14 mouse cellular contexts compared by ENCODE assay signal in the genomic region with DNA sequence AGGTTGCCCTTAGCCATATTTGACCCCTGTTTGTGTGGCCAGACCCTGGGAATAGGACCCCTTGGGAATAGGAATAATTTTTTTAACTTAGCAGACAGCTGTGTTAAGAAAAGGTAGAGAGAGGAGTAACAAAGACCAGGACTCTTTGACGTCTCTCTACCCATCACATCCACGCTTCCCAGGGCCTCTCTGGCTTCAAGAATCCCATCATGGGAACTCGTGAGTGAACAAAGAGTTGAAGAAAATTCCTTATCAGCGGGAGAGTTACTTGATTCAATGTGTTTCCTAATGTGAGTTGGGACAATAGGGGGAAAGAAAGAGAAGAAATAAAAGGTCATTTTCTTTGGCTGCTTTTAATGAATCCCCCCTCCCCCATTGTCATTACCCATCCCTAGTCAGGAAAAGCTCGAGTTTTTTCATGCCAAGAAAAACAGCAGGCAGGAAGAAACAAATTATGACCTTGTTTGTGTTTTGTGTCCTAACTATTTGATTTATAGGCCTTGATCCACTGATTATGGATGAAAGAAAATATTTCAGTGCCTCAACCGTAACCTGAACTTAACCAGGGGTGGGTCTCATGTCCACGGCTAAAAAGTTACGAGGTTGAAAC. TPM values are rescaled to one million over a fixed set of nuclear protein-coding genes. Genes with fewer than 3 reads are reported as not detected.
DNase-seq lines count a peak whose midpoint lies in the region; ATAC-seq and TF ChIP-seq lines count a peak whose summit lies in the region.
"Had no signal": no experiment of that assay in that cellular context is flagged by ENCODE, and none has a peak within 500 bp of the region (broad histone marks: within the 10 kb centered on the region; RNA-seq: fewer than 3 reads in every experiment).

No protein-coding gene starts in this region.

- H3K4me2 ChIP-seq in heart, embryonic 12.5 days, result no peak overlapping the region
- no peak overlapping the region for H3K4me2 ChIP-seq in lung, embryonic 14.5 days
- H3K4me2 ChIP-seq in embryonic facial prominence, embryonic 12.5 days (replicated peaks), result no peak overlapping the region
- H3K4me2 ChIP-seq: intestine, embryonic 15.5 days had no signal

- TF ChIP-seq CTCF in lung, embryonic 14.5 days (IDR thresholded peaks at IDR 0.05; ENCODE audit: low read depth), result no peak

- no peaks in the 10 kb centered on the region for H3K27me3 ChIP-seq in heart, embryonic 12.5 days (replicated peaks)
- no peaks in the 10 kb centered on the region for H3K27me3 ChIP-seq in lung, embryonic 14.5 days (ENCODE audit: insufficient read depth, low read length)
- no peaks in the 10 kb centered on the region for H3K27me3 ChIP-seq in embryonic facial prominence, embryonic 12.5 days
- H3K27me3 ChIP-seq: intestine, embryonic 15.5 days had no signal

- peak overlapping the region; percentile 6 for H3K27ac ChIP-seq in heart, embryonic 12.5 days (ENCODE audit: poor library complexity, severe bottlenecking)
- H3K27ac ChIP-seq in lung, embryonic 14.5 days (ENCODE audit: low read depth), result no peak overlapping the region
- H3K27ac ChIP-seq in embryonic facial prominence, embryonic 12.5 days, result 0 out of 2 replicates have a peak overlapping the region, but pooled peaks have one; percentile 30
- H3K27ac ChIP-seq: intestine, embryonic 15.5 days had no signal

- peaks cover 29% of the 10 kb centered on the region for H3K4me1 ChIP-seq in heart, embryonic 12.5 days (replicated peaks)
- H3K4me1 ChIP-seq in lung, embryonic 14.5 days (ENCODE audit: insufficient read depth), result no peaks in the 10 kb centered on the region
- peaks cover 19% of the 10 kb centered on the region; the same call in 1 of the 2 replicates for H3K4me1 ChIP-seq in embryonic facial prominence, embryonic 12.5 days

- 49% methylated on average over 8 of the region's 8 CpGs for WGBS in heart, embryonic 12.5 days
- WGBS in lung, embryonic 14.5 days, result 32% methylated on average over 8 of the region's 8 CpGs
- WGBS in embryonic facial prominence, embryonic 12.5 days, result 32% methylated on average over 8 of the region's 8 CpGs

- H3K36me3 ChIP-seq in heart, embryonic 12.5 days, result no peaks in the 10 kb centered on the region
- H3K36me3 ChIP-seq in lung, embryonic 14.5 days (ENCODE audit: insufficient read depth), result no peaks in the 10 kb centered on the region
- no peaks in the 10 kb centered on the region for H3K36me3 ChIP-seq in embryonic facial prominence, embryonic 12.5 days
- H3K36me3 ChIP-seq: intestine, embryonic 15.5 days had no signal

- ATAC-seq in heart, embryonic 12.5 days (ENCODE audit: insufficient number of reproducible peaks, low FRiP score), result no peak
- ATAC-seq in lung, embryonic 14.5 days (ENCODE audit: insufficient read depth), result no peak
- no peak for ATAC-seq in embryonic facial prominence, embryonic 12.5 days (ENCODE audit: insufficient number of reproducible peaks, insufficient read depth, low FRiP score, low TSS enrichment)
- ATAC-seq: intestine, embryonic 15.5 days had no signal

- DNase-seq in heart, adult 18-20 months, result no peak
- peak; percentile 46 for DNase-seq in lung, embryonic 14.5 days
- no peak for DNase-seq in lung, postnatal 4 days
- DNase-seq in R1 (ENCODE audit: low read depth, low spot score), result peak; percentile 81
- DNase-seq in spleen, postnatal 10 days (ENCODE audit: low spot score in 2 of 2), result no peak
- DNase-seq in layer of hippocampus, postnatal 25 days (ENCODE audit: extremely low spot score in 1 of 2, low spot score in 1 of 2), result no peak
- DNase-seq: cerebellum, adult 11-12 months; layer of hippocampus, postnatal 36 days; lung, postnatal 10 days; spleen, adult 18-20 months had no signal

- H3K9ac ChIP-seq in heart, embryonic 12.5 days, result no peak overlapping the region
- no peak overlapping the region for H3K9ac ChIP-seq in lung, embryonic 14.5 days
- no peak overlapping the region for H3K9ac ChIP-seq in embryonic facial prominence, embryonic 12.5 days
- H3K9ac ChIP-seq: intestine, embryonic 15.5 days had no signal

- H3K9me3 ChIP-seq in heart, embryonic 12.5 days (replicated peaks), result no peaks in the 10 kb centered on the region
- H3K9me3 ChIP-seq in lung, embryonic 14.5 days (ENCODE audit: low read depth, low read length), result no peaks in the 10 kb centered on the region
- no peaks in the 10 kb centered on the region for H3K9me3 ChIP-seq in embryonic facial prominence, embryonic 12.5 days
- H3K9me3 ChIP-seq: intestine, embryonic 15.5 days had no signal

- H3K4me3 ChIP-seq in heart, embryonic 12.5 days, result no peak overlapping the region
- H3K4me3 ChIP-seq in lung, embryonic 14.5 days (ENCODE audit: low read depth, low read length), result no peak overlapping the region
- no peak overlapping the region for H3K4me3 ChIP-seq in embryonic facial prominence, embryonic 12.5 days
- H3K4me3 ChIP-seq: intestine, embryonic 15.5 days; myocyte had no signal

RNA-seq across cellular contexts. Expression of gene Cyb5b, which starts 14.3 kb away (rescaled TPM):
- polyA plus RNA-seq in heart, embryonic 12.5 days (2016; fragmentation: Nextera tagmentation; extraction: Ambion mirVana), result 88.1 and 90.2 TPM in 2 replicates
- total RNA-seq in heart, adult 18-20 months (2021), result 10 to 100 TPM; 38.5 to 41.7 TPM
- 115 and 117 TPM in 2 replicates for polyA plus RNA-seq in lung, embryonic 14.5 days (2014; fragmentation: Nextera tagmentation; extraction: Ambion mirVana)
- polyA plus RNA-seq in embryonic facial prominence, embryonic 12.5 days (2016; fragmentation: Nextera tagmentation; extraction: Ambion mirVana), result 96.4 and 106 TPM in 2 replicates
- 100 to 1,000 TPM in 1 of 2 experiments, 10 to 100 TPM in 1; 93.9 to 105 TPM for total RNA-seq in layer of hippocampus, postnatal 25 days (2021)

RNA-seq across cellular contexts. Expression of gene Terf2, which starts 39.8 kb away (rescaled TPM):
- polyA plus RNA-seq in heart, embryonic 12.5 days (2016; fragmentation: Nextera tagmentation; extraction: Ambion mirVana), result 12.0 and 12.7 TPM in 2 replicates
- total RNA-seq in heart, adult 18-20 months (2021), result 10 to 100 TPM; 11.8 to 13.5 TPM
- 13.7 and 14.7 TPM in 2 replicates for polyA plus RNA-seq in lung, embryonic 14.5 days (2014; fragmentation: Nextera tagmentation; extraction: Ambion mirVana)
- 22.4 and 23.6 TPM in 2 replicates for polyA plus RNA-seq in embryonic facial prominence, embryonic 12.5 days (2016; fragmentation: Nextera tagmentation; extraction: Ambion mirVana)
- total RNA-seq in layer of hippocampus, postnatal 25 days (2021), result 10 to 100 TPM; 31.2 to 35.8 TPM

Comparison
In these comparisons a context has a peak if more than half of its experiments do, and no peak if none do; other contexts are left out.
1. DNase-seq: peak in lung, embryonic 14.5 days (single experiment) and R1 (single experiment); none in heart, adult 18-20 months (0 of 2), lung, postnatal 4 days (0 of 2), spleen, postnatal 10 days (0 of 2) and layer of hippocampus, postnatal 25 days (0 of 2).